Mouse (Mus musculus) embryonic facial prominence, embryonic 15.5 days (tissue): ENCODE measurements at regions not wholly inside any gene's neighbourhood (a gene's known extent, or its start where the extent isn't known, plus 50 kb on each side); places are given as distances from the start of the nearest gene placed in this dataset.

Experiments
- ATAC-seq: fragments of 200-750 bp; cut with Nextera tagmentation; 2 replicates; pipeline ENCODE4 v1.8.0; 2017; ENCODE audit warnings: low read depth, moderate TSS enrichment; ENCODE audit not compliant: insufficient number of reproducible peaks, low FRiP score, low TSS enrichment
- H3K27ac ChIP-seq: fragments of 300-500 bp; sonication (generic); replicated peaks from 2 replicates; pipeline ENCODE4 v1.5.1; 2015; ENCODE audit warnings: mild to moderate bottlenecking, inconsistent platforms
- H3K27me3 ChIP-seq: fragments of 300-500 bp; sonication (generic); 2 replicates; pipeline ENCODE4 v1.6.1; 2015; ENCODE audit warnings: inconsistent platforms
- H3K36me3 ChIP-seq: fragments of 300-500 bp; sonication (generic); 2 replicates; pipeline ENCODE4 v1.6.1; 2015; ENCODE audit warnings: mild to moderate bottlenecking, inconsistent platforms
- H3K4me1 ChIP-seq: fragments of 300-500 bp; sonication (generic); 2 replicates; pipeline ENCODE4 v1.6.1; 2015; ENCODE audit warnings: inconsistent platforms
- H3K4me2 ChIP-seq: fragments of 300-500 bp; sonication (generic); replicated peaks from 2 replicates; pipeline ENCODE4 v1.6.1; 2015; ENCODE audit warnings: mild to moderate bottlenecking, inconsistent platforms
- H3K4me3 ChIP-seq: fragments of 300-500 bp; sonication (generic); replicated peaks from 2 replicates; pipeline ENCODE4 v1.5.1; 2015; ENCODE audit warnings: mild to moderate bottlenecking, inconsistent platforms
- H3K9ac ChIP-seq: fragments of 300-500 bp; sonication (generic); 2 replicates; pipeline ENCODE4 v1.6.1; 2015; ENCODE audit warnings: inconsistent platforms
- H3K9me3 ChIP-seq: fragments of 300-500 bp; sonication (generic); replicated peaks from 2 replicates; pipeline ENCODE4 v1.6.1; 2016; ENCODE audit warnings: inconsistent platforms
- WGBS: fragments of 180-500 bp; shearing (Covaris S2); methylation state at CpG from one replicate; pipeline ENCODE4 v1.1.7; 2015; 5-methylcytosine and 5-hydroxymethylcytosine counted together

DNA sequence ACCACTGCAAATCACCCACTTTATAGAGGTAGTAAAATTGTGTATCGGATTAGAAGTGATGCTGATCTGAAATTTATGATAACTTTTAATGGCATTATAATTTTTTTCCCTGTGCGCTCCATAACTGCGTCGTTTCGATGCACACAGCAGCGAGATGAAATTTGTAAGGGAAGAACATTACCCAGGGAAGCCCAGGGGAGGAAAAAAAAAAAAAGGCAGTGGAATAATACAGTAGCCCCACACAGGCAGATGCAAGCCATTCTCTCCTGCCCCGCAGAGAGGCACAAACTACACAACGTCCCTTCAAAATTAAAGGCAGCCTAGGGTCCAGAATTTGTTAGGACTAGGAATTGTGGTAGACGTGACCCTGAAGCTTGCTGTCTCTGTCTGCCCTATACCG is 234.2 kb downstream of the Il20rb start:
- 73% methylated on average over 10 of the region's 10 CpGs for WGBS
- no peaks in the 10 kb centered on the region for H3K9me3 ChIP-seq
- H3K4me2 ChIP-seq, result no peak overlapping the region
- no peaks in the 10 kb centered on the region for H3K36me3 ChIP-seq
- no peaks in the 10 kb centered on the region for H3K4me1 ChIP-seq
- H3K9ac ChIP-seq, result no peak overlapping the region
- H3K4me3 ChIP-seq, result no peak overlapping the region
- H3K27me3 ChIP-seq, result no peaks in the 10 kb centered on the region
- no peak overlapping the region for H3K27ac ChIP-seq
- no peak for ATAC-seq
